ENCODE assay signal across 13 mouse cellular contexts in the genomic region with DNA sequence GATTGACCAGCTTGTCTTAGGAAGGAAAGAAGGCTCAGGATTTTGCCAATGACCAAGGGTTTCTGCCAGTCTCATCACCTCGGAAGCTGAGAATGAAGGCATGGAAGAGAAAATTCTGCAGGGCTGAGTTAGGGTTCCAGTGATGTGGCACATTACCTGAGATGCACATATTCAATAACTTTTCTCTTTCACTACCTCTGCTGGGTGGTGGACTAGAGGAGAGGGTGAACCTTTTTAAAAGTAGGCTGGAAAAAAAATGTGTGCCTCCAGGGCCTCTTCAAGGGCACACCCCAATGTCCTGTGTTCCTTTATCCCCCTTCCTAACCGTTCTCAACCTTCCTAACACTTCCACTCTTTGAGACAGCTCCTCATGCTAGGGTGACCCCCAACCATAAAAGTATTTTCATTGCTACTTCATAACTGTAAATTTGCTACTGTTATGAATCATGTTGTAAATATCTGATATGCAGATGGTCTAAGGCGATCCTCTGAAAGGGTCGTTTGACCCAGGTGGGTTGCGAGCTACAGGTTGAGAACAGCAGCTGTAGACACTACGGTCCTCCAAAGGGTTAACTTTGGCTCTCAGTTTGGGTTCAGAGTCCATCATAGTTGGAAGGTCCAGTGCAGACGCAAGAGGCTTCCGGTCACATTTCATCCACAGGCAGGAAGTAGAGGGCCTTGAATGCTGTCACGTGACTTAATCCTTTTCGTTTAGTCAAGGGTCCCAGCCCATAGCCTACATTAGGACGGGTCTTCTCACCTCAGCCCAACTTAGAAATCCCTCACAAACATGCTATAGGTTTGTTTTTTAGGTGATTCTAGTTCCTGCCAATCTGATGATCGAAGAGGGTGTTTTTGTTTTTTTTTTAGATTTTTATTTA.
A peak's percentile ranks its signal among the peaks of the same experiment; 100 is the strongest.
DNase-seq lines count a peak whose midpoint lies in the region; ATAC-seq and TF ChIP-seq lines count a peak whose summit lies in the region.
"Had no signal": no experiment of that assay in that cellular context is flagged by ENCODE, and none has a peak within 500 bp of the region (broad histone marks: within the 10 kb centered on the region; RNA-seq: fewer than 3 reads in every experiment).

No protein-coding gene starts in this region.

- no peak overlapping the region for H3K4me2 ChIP-seq in kidney, embryonic 15.5 days
- H3K4me2 ChIP-seq in liver, postnatal 0 days (ENCODE audit: low read depth, low read length): no peak overlapping the region
- H3K4me2 ChIP-seq: hindbrain, embryonic 15.5 days; limb, embryonic 12.5 days; midbrain, embryonic 15.5 days; neural tube, embryonic 12.5 days had no signal

- H3K36me3 ChIP-seq in kidney, embryonic 15.5 days: no peaks in the 10 kb centered on the region
- H3K36me3 ChIP-seq in liver, postnatal 0 days (replicated peaks; ENCODE audit: insufficient read depth, low read length): no peaks in the 10 kb centered on the region
- H3K36me3 ChIP-seq: hindbrain, embryonic 15.5 days; limb, embryonic 12.5 days; midbrain, embryonic 15.5 days; neural tube, embryonic 12.5 days had no signal

- TF ChIP-seq EP300 in liver, postnatal 0 days (IDR thresholded peaks at IDR 0.05; ENCODE audit: low read depth): no peak

- WGBS in kidney, embryonic 15.5 days: 67% methylated on average over 12 of the region's 12 CpGs
- 50% methylated on average over 12 of the region's 12 CpGs for WGBS in liver, postnatal 0 days (ENCODE audit: insufficient replicate concordance)
- 74% methylated on average over 12 of the region's 12 CpGs for WGBS in cerebellum, adult 2 months

- no peak for ATAC-seq in kidney, embryonic 15.5 days (replicated peaks; ENCODE audit: low FRiP score)
- ATAC-seq in liver, postnatal 0 days: peak; percentile 77
- ATAC-seq: midbrain, embryonic 15.5 days had no signal

- peak; percentile 46 for DNase-seq in kidney, adult 9 months
- DNase-seq in 416B (ENCODE audit: low read depth): peak; percentile 57
- DNase-seq in R1 (ENCODE audit: low read depth, low spot score): peak; percentile 46
- DNase-seq in liver, postnatal 0 days: peak; percentile 29
- no peak for DNase-seq in layer of hippocampus, adult 18-20 months (ENCODE audit: low spot score in 2 of 2)
- no peak for DNase-seq in cerebellum, adult 2 months

- H3K9ac ChIP-seq in kidney, embryonic 15.5 days: no peak overlapping the region
- H3K9ac ChIP-seq in liver, postnatal 0 days (replicated peaks): no peak overlapping the region
- H3K9ac ChIP-seq: hindbrain, embryonic 15.5 days; limb, embryonic 12.5 days; midbrain, embryonic 15.5 days; neural tube, embryonic 12.5 days had no signal

- TF ChIP-seq CTCF in liver, postnatal 0 days (IDR thresholded peaks at IDR 0.05; ENCODE audit: low read depth): no peak
- no peak for TF ChIP-seq CTCF in cerebellum, adult 2 months (IDR thresholded peaks at IDR 0.05; ENCODE audit: borderline replicate concordance, insufficient read depth, low read depth, low read length)

- H3K4me3 ChIP-seq in kidney, embryonic 15.5 days (replicated peaks): no peak overlapping the region
- no peak overlapping the region for H3K4me3 ChIP-seq in liver, postnatal 0 days (ENCODE audit: low read depth, low read length)
- no peak overlapping the region for H3K4me3 ChIP-seq in cerebellum, adult 2 months (replicated peaks; ENCODE audit: insufficient read depth, low read depth, low read length)
- H3K4me3 ChIP-seq: heart, adult 2 months; hindbrain, embryonic 15.5 days; limb, embryonic 12.5 days; midbrain, embryonic 15.5 days; neural tube, embryonic 12.5 days had no signal

- H3K4me1 ChIP-seq in kidney, embryonic 15.5 days: peaks cover 25% of the 10 kb centered on the region
- H3K4me1 ChIP-seq in liver, postnatal 0 days (ENCODE audit: insufficient read depth): peaks cover 3% of the 10 kb centered on the region
- H3K4me1 ChIP-seq in cerebellum, adult 2 months (ENCODE audit: control insufficient read depth, insufficient read depth, low read length): no peaks in the 10 kb centered on the region
- H3K4me1 ChIP-seq: midbrain, embryonic 15.5 days; neural tube, embryonic 12.5 days had no signal

- no peaks in the 10 kb centered on the region for H3K9me3 ChIP-seq in kidney, embryonic 15.5 days (replicated peaks)
- no peaks in the 10 kb centered on the region for H3K9me3 ChIP-seq in liver, postnatal 0 days (ENCODE audit: low read length)
- H3K9me3 ChIP-seq: hindbrain, embryonic 15.5 days; limb, embryonic 12.5 days; midbrain, embryonic 15.5 days; neural tube, embryonic 12.5 days had no signal

- no peak for TF ChIP-seq POLR2A in cerebellum, adult 2 months (IDR thresholded peaks at IDR 0.05; ENCODE audit: borderline replicate concordance, insufficient read depth, low read length)

- no peak overlapping the region for H3K27ac ChIP-seq in kidney, embryonic 15.5 days
- H3K27ac ChIP-seq in liver, postnatal 0 days (ENCODE audit: low read depth): peak overlapping the region; percentile 26; the same call in 1 of the 2 replicates
- H3K27ac ChIP-seq in cerebellum, adult 2 months (ENCODE audit: insufficient read depth, low read length): no peak overlapping the region
- H3K27ac ChIP-seq: heart, adult 2 months; hindbrain, embryonic 15.5 days; limb, embryonic 12.5 days; midbrain, embryonic 15.5 days; neural tube, embryonic 12.5 days had no signal

- H3K27me3 ChIP-seq in kidney, embryonic 15.5 days: no peaks in the 10 kb centered on the region
- H3K27me3 ChIP-seq in liver, postnatal 0 days (ENCODE audit: insufficient read depth, low read length): no peaks in the 10 kb centered on the region
- no peaks in the 10 kb centered on the region for H3K27me3 ChIP-seq in cerebellum, adult 2 months (ENCODE audit: control insufficient read depth, insufficient read depth, low read length)
- H3K27me3 ChIP-seq: hindbrain, embryonic 15.5 days; midbrain, embryonic 15.5 days; neural tube, embryonic 12.5 days; Patski had no signal

Comparison
In these comparisons a context has a peak if more than half of its experiments do, and no peak if none do; other contexts are left out.
1. DNase-seq: peak in kidney, adult 9 months (single experiment), 416B (single experiment), R1 (single experiment) and liver, postnatal 0 days (single experiment); none in layer of hippocampus, adult 18-20 months (0 of 2) and cerebellum, adult 2 months (0 of 2).